Mouse (Mus musculus) neural tube, embryonic 15.5 days (tissue): Measurements from ENCODE around the gene Cadm1. TPM values are rescaled to one million over a fixed set of nuclear protein-coding genes. Genes with fewer than 3 reads are reported as not detected.

Experiments
- ATAC-seq: fragments of 200-750 bp; cut with Nextera tagmentation; 2 replicates; pipeline ENCODE4 v1.8.0; 2017; ENCODE audit warnings: mild to moderate bottlenecking, moderate TSS enrichment, moderate library complexity; ENCODE audit not compliant: low FRiP score
- H3K27ac ChIP-seq: fragments of 300-500 bp; sonication (generic); replicated peaks from 2 replicates; pipeline ENCODE4 v1.5.1; 2015; ENCODE audit warnings: mild to moderate bottlenecking, inconsistent platforms
- H3K27me3 ChIP-seq: fragments of 300-500 bp; sonication (generic); replicated peaks from 2 replicates; pipeline ENCODE4 v1.6.1; 2015; ENCODE audit warnings: inconsistent platforms
- H3K36me3 ChIP-seq: fragments of 300-500 bp; sonication (generic); 2 replicates; pipeline ENCODE4 v1.6.1; 2015; ENCODE audit warnings: inconsistent platforms
- H3K4me1 ChIP-seq: fragments of 300-500 bp; sonication (generic); 2 replicates; pipeline ENCODE4 v1.6.1; 2015; ENCODE audit warnings: inconsistent platforms
- H3K4me2 ChIP-seq: fragments of 300-500 bp; sonication (generic); 2 replicates; pipeline ENCODE4 v1.6.1; 2015; ENCODE audit warnings: inconsistent platforms, mild to moderate bottlenecking, moderate library complexity
- H3K4me3 ChIP-seq: fragments of 300-500 bp; sonication (generic); replicated peaks from 2 replicates; pipeline ENCODE4 v1.5.1; 2015; ENCODE audit warnings: mild to moderate bottlenecking, inconsistent platforms
- H3K9ac ChIP-seq: fragments of 300-500 bp; sonication (generic); replicated peaks from 2 replicates; pipeline ENCODE4 v1.6.1; 2015; ENCODE audit warnings: mild to moderate bottlenecking, inconsistent platforms
- H3K9me3 ChIP-seq: fragments of 300-500 bp; sonication (generic); replicated peaks from 2 replicates; pipeline ENCODE4 v1.6.1; 2016; ENCODE audit warnings: inconsistent platforms
- WGBS: fragments of 180-500 bp; shearing (Covaris S2); methylation state at CpG from one replicate; pipeline ENCODE4 v1.1.7; 2015; ENCODE audit warnings: mixed read lengths; 5-methylcytosine and 5-hydroxymethylcytosine counted together
- polyA plus RNA-seq: library from polyadenylated mRNA; unstranded; fragments of >200 nt; fragmentation: Nextera tagmentation; extraction: Ambion mirVana; gene quantifications from 2 replicates; pipeline ENCODE4 v1.2.1, GENCODE M21; 2015

Gene Cadm1
- polyA plus RNA-seq, 1 experiment from 2014 or later = 157 TPM

- Histone ChIP-seq H3K4me1 (peaks cover 16% of the 10 kb centered on the region), H3K27me3 (peaks cover 17% of the 10 kb centered on the region), H3K4me3 (no peak overlapping the region), H3K4me2 (no peak overlapping the region), H3K9me3 (no peaks in the 10 kb centered on the region), H3K27ac (no peak overlapping the region), H3K36me3 (no peaks in the 10 kb centered on the region), H3K9ac (no peak overlapping the region)
- WGBS = 93% methylated on average over 6 of the region's 6 CpGs
- ATAC-seq = no peak
Measured at GRCm38 (mm10) chr9:47892995-47893394, 363.0 kb downstream of the Cadm1 start.

- Histone ChIP-seq H3K4me3 (no peak overlapping the region), H3K9ac (no peak overlapping the region), H3K27ac (no peak overlapping the region), H3K4me2 (no peak overlapping the region), H3K4me1 (peaks cover 16% of the 10 kb centered on the region), H3K36me3 (no peaks in the 10 kb centered on the region), H3K27me3 (peaks cover 22% of the 10 kb centered on the region), H3K9me3 (no peaks in the 10 kb centered on the region)
- 11% methylated on average over 5 of the region's 5 CpGs for WGBS
- ATAC-seq = no peak; the same call in 1 of the 2 replicates
Measured at GRCm38 (mm10) chr9:47894096-47894495, 364.1 kb downstream of the Cadm1 start.

- peaks cover 16% of the 10 kb centered on the region for H3K4me1 ChIP-seq
- no peak overlapping the region for H3K4me2 ChIP-seq
- peak overlapping the region; percentile 9; the same call in 1 of the 2 replicates for H3K27ac ChIP-seq
- 11% methylated on average over 7 of the region's 7 CpGs for WGBS
- no peaks in the 10 kb centered on the region for H3K9me3 ChIP-seq
- H3K4me3 ChIP-seq = no peak overlapping the region
- 0 out of 2 replicates have a peak overlapping the region, but pooled peaks have one; percentile 5 for H3K9ac ChIP-seq
- ATAC-seq = no peak; the same call in 1 of the 2 replicates
- peaks cover 26% of the 10 kb centered on the region for H3K27me3 ChIP-seq
- no peaks in the 10 kb centered on the region for H3K36me3 ChIP-seq
Measured at GRCm38 (mm10) chr9:47894661-47895060, 364.7 kb downstream of the Cadm1 start.

- H3K4me3 ChIP-seq = no peak overlapping the region
- H3K4me2 ChIP-seq = no peak overlapping the region
- no peaks in the 10 kb centered on the region for H3K9me3 ChIP-seq
- no peak for ATAC-seq
- H3K4me1 ChIP-seq = peaks cover 16% of the 10 kb centered on the region
- 0 out of 2 replicates have a peak overlapping the region, but pooled peaks have one; percentile 9 for H3K27ac ChIP-seq
- 14% methylated on average over 9 of the region's 9 CpGs for WGBS
- H3K27me3 ChIP-seq = peaks cover 26% of the 10 kb centered on the region
- 0 out of 2 replicates have a peak overlapping the region, but pooled peaks have one; percentile 5 for H3K9ac ChIP-seq
- no peaks in the 10 kb centered on the region for H3K36me3 ChIP-seq
Measured at GRCm38 (mm10) chr9:47895121-47895520, 365.1 kb downstream of the Cadm1 start.

GRCm38 (mm10) chr9:47900734-47901133 is 370.8 kb downstream of the Cadm1 start:
- Histone ChIP-seq H3K9ac (no peak overlapping the region), H3K4me1 (peaks cover 15% of the 10 kb centered on the region), H3K36me3 (no peaks in the 10 kb centered on the region), H3K4me3 (no peak overlapping the region), H3K27ac (no peak overlapping the region), H3K4me2 (no peak overlapping the region), H3K27me3 (peaks cover 20% of the 10 kb centered on the region), H3K9me3 (no peaks in the 10 kb centered on the region)
- ATAC-seq = 0 out of 2 replicates have a peak, but pooled peaks have one; percentile 57
- 36% methylated on average over 10 of the region's 10 CpGs for WGBS

- Histone ChIP-seq H3K9me3 (no peaks in the 10 kb centered on the region), H3K36me3 (no peaks in the 10 kb centered on the region), H3K9ac (no peak overlapping the region), H3K27me3 (peaks cover 9% of the 10 kb centered on the region), H3K4me1 (peaks cover 16% of the 10 kb centered on the region), H3K4me2 (no peak overlapping the region), H3K27ac (no peak overlapping the region), H3K4me3 (no peak overlapping the region)
- no peak for ATAC-seq
- 56% methylated on average over 7 of the region's 7 CpGs for WGBS
Measured at GRCm38 (mm10) chr9:47903661-47904060, 373.7 kb downstream of the Cadm1 start.

GRCm38 (mm10) chr9:47904339-47904922 is 374.5 kb downstream of the Cadm1 start:
- Histone ChIP-seq H3K27me3 (peaks cover 4% of the 10 kb centered on the region), H3K4me1 (peaks cover 23% of the 10 kb centered on the region), H3K36me3 (no peaks in the 10 kb centered on the region), H3K27ac (no peak overlapping the region), H3K9ac (no peak overlapping the region), H3K4me3 (no peak overlapping the region), H3K4me2 (no peak overlapping the region), H3K9me3 (no peaks in the 10 kb centered on the region)
- no peak for ATAC-seq
- WGBS = 38% methylated on average over 2 of the region's 2 CpGs

GRCm38 (mm10) chr9:47906521-47906920 is 376.5 kb downstream of the Cadm1 start:
- H3K4me2 ChIP-seq = no peak overlapping the region
- H3K27me3 ChIP-seq = peaks cover 2% of the 10 kb centered on the region
- 70% methylated on average over 6 of the region's 6 CpGs for WGBS
- H3K9me3 ChIP-seq = no peaks in the 10 kb centered on the region
- peaks cover 31% of the 10 kb centered on the region for H3K4me1 ChIP-seq
- H3K27ac ChIP-seq = no peak overlapping the region
- H3K36me3 ChIP-seq = no peaks in the 10 kb centered on the region
- H3K9ac ChIP-seq = no peak overlapping the region
- ATAC-seq = no peak
- H3K4me3 ChIP-seq = no peak overlapping the region
